Mouse (Mus musculus) neural tube, embryonic 10.5 days (tissue): ENCODE measurements around the gene 8030411F24Rik.
"Not testable (repeated sequence)": the region's sequence is repeated elsewhere in the genome, so short reads cannot be mapped to it uniquely, and the experiment has no call there.

Experiments used
- DNase-seq: peaks from one replicate; pipeline ENCODE4 v3.0.0-alpha.2; 2017; ENCODE audit warnings: low spot score; ENCODE audit errors: extremely low spot score

The 8030411F24Rik gene

GRCm38 (mm10) chr2:148781709-148782108 lies at the start of gene 8030411F24Rik:
Gene 8030411F24Rik (plus strand): TSS chr2:148782009.
- DNase-seq, result no peak

GRCm38 (mm10) chr2:148732327-148733000 lies 49.3 kb upstream of the 8030411F24Rik start, which contains the start of gene Napb:
Gene Napb (minus strand): TSS chr2:148732467.
- peak; percentile 89 for DNase-seq

GRCm38 (mm10) chr2:148743001-148743400 lies 38.8 kb upstream of the 8030411F24Rik start:
- no peak for DNase-seq

- DNase-seq, result no peak
These were observed 37.9 kb upstream of the 8030411F24Rik start for GRCm38 (mm10) chr2:148743846-148744407.

- DNase-seq, result no peak
These were observed 31.8 kb upstream of the 8030411F24Rik start, which contains the start of gene Cstl1 for GRCm38 (mm10) chr2:148750058-148750457. Gene Cstl1 (plus strand): TSS chr2:148750358.

- DNase-seq, result peak; percentile 58
These were observed 29.7 kb upstream of the 8030411F24Rik start for GRCm38 (mm10) chr2:148751893-148752813.

GRCm38 (mm10) chr2:148754310-148754846 lies 27.4 kb upstream of the 8030411F24Rik start:
- no peak for DNase-seq

- no peak for DNase-seq
These were observed 18.0 kb upstream of the 8030411F24Rik start for GRCm38 (mm10) chr2:148763648-148764388.

GRCm38 (mm10) chr2:148771397-148771796 lies 10.4 kb upstream of the 8030411F24Rik start, which contains the start of gene Cst11:
Gene Cst11 (minus strand): TSS chr2:148771497.
- not testable (repeated sequence) for DNase-seq

- no peak for DNase-seq
These were observed 7.3 kb downstream of the 8030411F24Rik start, which contains the start of gene Cst12 for GRCm38 (mm10) chr2:148789142-148789541. Gene Cst12 (plus strand): TSS chr2:148789361.

GRCm38 (mm10) chr2:148798485-148798884 lies 16.7 kb downstream of the 8030411F24Rik start, which contains the start of gene Cst8:
Gene Cst8 (plus strand): TSS chr2:148798785.
- DNase-seq, result no peak

- no peak for DNase-seq
These were observed 19.7 kb downstream of the 8030411F24Rik start for GRCm38 (mm10) chr2:148801491-148801921.

GRCm38 (mm10) chr2:148806696-148807095 lies 24.9 kb downstream of the 8030411F24Rik start:
- DNase-seq, result no peak

- no peak for DNase-seq
These were observed 38.1 kb downstream of the 8030411F24Rik start, which contains the start of gene Cst13 for GRCm38 (mm10) chr2:148819909-148820308. Gene Cst13 (plus strand): TSS chr2:148820081.

- DNase-seq, result no peak
These were observed 44.2 kb downstream of the 8030411F24Rik start for GRCm38 (mm10) chr2:148825986-148826385.

- DNase-seq, result no peak
These were observed 53.1 kb downstream of the 8030411F24Rik start, which contains the start of gene Cst9 for GRCm38 (mm10) chr2:148834912-148835311. Gene Cst9 (plus strand): TSS chr2:148835147.
